Mouse (Mus musculus) cerebellum, postnatal 10 days (tissue): ENCODE measurements at regions not wholly inside any gene's neighbourhood (a gene's known extent, or its start where the extent isn't known, plus 50 kb on each side); places are given as distances from the start of the nearest gene placed in this dataset.
"Not testable (repeated sequence)": the region's sequence is repeated elsewhere in the genome, so short reads cannot be mapped to it uniquely, and the experiment has no call there.

ENCODE experiments used
- DNase-seq, 2 experiments: peaks; one replicate each; pipeline ENCODE4 v3.0.0; 2021; ENCODE audit warnings: mixed read lengths in 2 of 2

- DNase-seq = peak; percentile 1
Measured at GRCm38 (mm10) chr5:79131443-79132308, 1723.8 kb upstream of the Igfbp7 start.

- DNase-seq = no peak
Measured at GRCm38 (mm10) chr5:79083170-79083569, 1675.3 kb upstream of the Igfbp7 start.

- not testable (repeated sequence) for DNase-seq
Measured at GRCm38 (mm10) chr5:79059805-79060204, 1652.0 kb upstream of the Igfbp7 start.
